Mouse (Mus musculus): ENCODE results near the gene Prcd.
"Not testable (repeated sequence)": the region's sequence is repeated elsewhere in the genome, so short reads cannot be mapped to it uniquely, and the experiment has no call there.

The Prcd gene

GRCm38 (mm10) chr11:116626299-116627071 is 26.8 kb upstream of the Prcd start, which contains the start of gene Rhbdf2:
TSS of gene Rhbdf2 (minus strand) at chr11:116627019.
- no peak for DNase-seq

- no peak for DNase-seq
Observed at GRCm38 (mm10) chr11:116627072-116628020, 26.0 kb upstream of the Prcd start.

- DNase-seq = peak; percentile 85 to 90
Observed at GRCm38 (mm10) chr11:116628712-116629111, 24.6 kb upstream of the Prcd start.

- DNase-seq = no peak
Observed at GRCm38 (mm10) chr11:116629472-116629871, 23.9 kb upstream of the Prcd start.

GRCm38 (mm10) chr11:116630171-116630965 is 23.0 kb upstream of the Prcd start:
- no peak for DNase-seq

GRCm38 (mm10) chr11:116632962-116633361 is 20.4 kb upstream of the Prcd start:
- peak; percentile 65 to 76 for DNase-seq

- not testable (repeated sequence) for DNase-seq
Observed at GRCm38 (mm10) chr11:116636607-116637006, 16.7 kb upstream of the Prcd start.

GRCm38 (mm10) chr11:116641168-116641567 is 12.2 kb upstream of the Prcd start:
- peak in 1 of 2 experiments; percentile 47 for DNase-seq

- no peak for DNase-seq
Observed at GRCm38 (mm10) chr11:116641731-116642130, 11.6 kb upstream of the Prcd start.

- peak; percentile 88 to 91 for DNase-seq
Observed at GRCm38 (mm10) chr11:116642681-116643578, 10.4 kb upstream of the Prcd start.

- DNase-seq = no peak
Observed at GRCm38 (mm10) chr11:116643579-116644224, 9.6 kb upstream of the Prcd start.

- no peak for DNase-seq
Observed at GRCm38 (mm10) chr11:116644225-116645112, 8.9 kb upstream of the Prcd start.

- no peak for DNase-seq
Observed at GRCm38 (mm10) chr11:116645446-116646110, 7.8 kb upstream of the Prcd start.

- no peak for DNase-seq
Observed at GRCm38 (mm10) chr11:116646136-116646535, 7.2 kb upstream of the Prcd start.

- DNase-seq = no peak
Observed at GRCm38 (mm10) chr11:116646771-116647170, 6.6 kb upstream of the Prcd start.

- peak; percentile 59 to 69 for DNase-seq
Observed at GRCm38 (mm10) chr11:116647340-116647991, 5.9 kb upstream of the Prcd start.

GRCm38 (mm10) chr11:116648213-116648921 is 5.0 kb upstream of the Prcd start:
- DNase-seq = peak; percentile 51 to 60

GRCm38 (mm10) chr11:116648976-116649375 is 4.4 kb upstream of the Prcd start:
- no peak for DNase-seq
